Mouse (Mus musculus) heart, adult 18-20 months (tissue): Measurements from ENCODE around the gene Wwc2. TPM values are rescaled to one million over a fixed set of nuclear protein-coding genes. Genes with fewer than 3 reads are reported as not detected.

Experiments used
- DNase-seq, 2 experiments: peaks; one replicate each; pipeline ENCODE4 v3.0.0; 2021 to 2022; ENCODE audit warnings: mixed read lengths in 1 of 2
- total RNA-seq, 2 experiments: library from RNA; stranded (reverse); gene quantifications; 2 replicates each; pipeline ENCODE4 v1.2.3; 2021

Gene Wwc2
- total RNA-seq, 2 experiments from 2014 or later: 24.6 to 24.7 TPM

DNA sequence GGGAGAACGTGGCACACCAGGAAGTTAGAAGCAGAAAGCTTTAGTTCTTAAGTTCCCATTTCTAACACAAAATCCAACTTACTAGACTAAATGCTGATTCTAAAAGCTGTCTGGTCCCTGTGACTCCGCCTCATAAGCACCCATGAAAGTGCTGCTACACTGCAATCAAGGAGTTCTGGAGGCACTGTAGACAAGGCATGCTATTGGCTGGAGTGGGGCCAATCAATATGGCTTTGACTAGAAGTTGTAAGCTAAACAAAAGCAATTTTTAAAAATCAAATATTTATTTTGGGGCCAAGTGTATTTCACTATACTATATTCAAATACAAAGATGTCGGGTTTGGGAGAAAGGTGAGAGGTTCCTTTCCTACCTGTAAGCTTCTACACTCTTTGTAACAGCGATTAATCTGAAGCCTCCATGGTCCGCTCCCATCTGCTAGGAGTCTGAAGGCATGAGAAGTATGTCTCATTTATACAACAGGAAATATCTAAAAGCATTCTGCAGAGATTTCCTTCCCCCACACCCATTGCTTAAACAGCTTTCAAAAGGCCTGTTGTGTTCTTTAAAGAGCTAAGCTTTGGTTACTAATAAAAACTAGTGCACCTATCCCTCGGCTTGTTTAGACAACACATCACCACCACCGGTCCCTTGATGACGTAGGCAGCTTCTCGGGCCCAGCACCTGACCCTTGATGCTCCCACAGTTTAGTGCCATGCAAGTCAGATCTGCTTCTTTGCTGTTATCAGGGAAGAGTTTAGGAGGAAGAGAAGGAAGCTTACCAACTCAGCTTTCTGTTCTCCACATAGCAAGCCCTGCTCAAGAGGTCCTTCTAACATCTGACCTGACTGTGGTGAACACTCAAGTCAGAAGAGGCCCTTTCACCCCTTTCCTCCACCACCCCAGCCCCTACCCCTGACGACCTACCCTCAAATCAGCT lies 50.5 kb downstream of the Wwc2 start:
- no peak for DNase-seq

DNA sequence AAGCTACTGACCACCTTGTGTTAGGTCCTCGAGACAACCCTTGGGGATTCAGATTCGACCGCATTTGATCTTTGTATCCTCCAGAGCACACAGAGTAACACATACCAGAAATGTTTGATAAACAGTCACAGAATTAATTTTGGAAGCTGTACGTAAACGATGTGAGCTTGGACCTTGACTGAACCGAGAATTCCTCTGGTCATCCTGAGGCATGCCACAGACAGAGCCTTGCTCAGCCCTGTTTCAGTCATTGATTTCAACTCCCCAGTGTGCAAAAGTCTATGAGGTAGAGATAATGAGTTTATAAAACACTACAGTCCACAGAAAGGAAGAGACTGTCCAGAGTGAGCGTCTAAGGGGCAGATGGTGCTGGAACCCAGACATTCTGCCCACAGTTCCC lies 51.5 kb downstream of the Wwc2 start:
- DNase-seq: no peak

DNA sequence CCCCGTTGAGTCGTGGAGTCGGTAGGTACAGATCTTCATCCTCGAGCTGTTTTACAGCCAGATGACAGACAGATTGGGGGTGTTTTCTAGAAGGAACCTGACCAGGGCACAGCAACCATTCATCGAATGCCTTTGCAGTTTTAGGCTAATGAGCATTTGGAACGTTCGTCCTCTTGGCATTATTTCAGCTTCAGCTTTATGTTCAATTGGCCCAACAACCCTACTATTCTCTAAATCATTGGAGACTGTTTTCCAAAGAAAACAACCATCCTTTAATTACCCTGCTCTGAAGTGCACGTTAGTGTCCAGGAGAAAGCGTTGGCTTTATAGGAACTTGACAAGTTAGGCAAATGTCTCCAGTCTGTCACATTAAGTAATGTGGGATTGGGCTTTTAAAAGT lies 54.3 kb downstream of the Wwc2 start:
- DNase-seq: no peak

DNA sequence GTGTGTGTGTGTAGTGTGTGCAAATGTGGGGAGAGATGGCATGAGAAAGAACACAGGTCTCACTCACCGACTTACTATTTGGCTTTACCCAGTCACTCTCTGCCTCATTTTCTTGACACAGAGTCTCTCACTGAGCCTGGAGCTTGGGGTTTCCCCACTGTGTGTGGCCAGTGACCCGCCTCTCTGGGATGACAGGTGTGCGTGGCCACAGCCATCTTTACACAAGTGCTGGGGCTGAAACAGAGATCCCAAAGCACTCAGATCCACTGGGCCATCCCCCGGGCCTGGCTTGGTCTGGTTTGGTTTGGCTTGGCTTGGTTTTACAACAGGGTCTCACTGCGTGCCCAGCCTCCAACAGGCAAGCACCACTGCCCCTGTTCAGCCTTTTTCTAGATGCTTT lies 55.3 kb downstream of the Wwc2 start:
- DNase-seq: no peak

DNA sequence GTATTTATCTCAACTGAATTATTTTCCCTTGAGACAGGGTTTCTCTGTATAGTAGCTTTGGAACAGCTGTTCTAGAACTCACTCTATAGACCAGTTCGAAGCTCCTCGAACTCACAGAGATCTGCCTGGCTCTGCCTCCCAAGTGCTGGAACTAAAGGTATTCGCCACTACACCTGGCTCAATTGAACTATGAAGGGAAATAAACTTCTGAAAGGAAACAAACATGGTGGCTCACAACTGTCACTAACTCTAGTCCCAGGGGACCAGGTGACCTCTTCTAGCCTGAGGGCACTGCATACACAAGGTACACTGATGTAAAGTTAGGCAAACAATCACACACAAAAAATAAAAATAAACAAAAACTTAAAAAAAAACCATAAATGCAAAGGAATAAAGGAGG lies 57.6 kb downstream of the Wwc2 start:
- DNase-seq: no peak

DNA sequence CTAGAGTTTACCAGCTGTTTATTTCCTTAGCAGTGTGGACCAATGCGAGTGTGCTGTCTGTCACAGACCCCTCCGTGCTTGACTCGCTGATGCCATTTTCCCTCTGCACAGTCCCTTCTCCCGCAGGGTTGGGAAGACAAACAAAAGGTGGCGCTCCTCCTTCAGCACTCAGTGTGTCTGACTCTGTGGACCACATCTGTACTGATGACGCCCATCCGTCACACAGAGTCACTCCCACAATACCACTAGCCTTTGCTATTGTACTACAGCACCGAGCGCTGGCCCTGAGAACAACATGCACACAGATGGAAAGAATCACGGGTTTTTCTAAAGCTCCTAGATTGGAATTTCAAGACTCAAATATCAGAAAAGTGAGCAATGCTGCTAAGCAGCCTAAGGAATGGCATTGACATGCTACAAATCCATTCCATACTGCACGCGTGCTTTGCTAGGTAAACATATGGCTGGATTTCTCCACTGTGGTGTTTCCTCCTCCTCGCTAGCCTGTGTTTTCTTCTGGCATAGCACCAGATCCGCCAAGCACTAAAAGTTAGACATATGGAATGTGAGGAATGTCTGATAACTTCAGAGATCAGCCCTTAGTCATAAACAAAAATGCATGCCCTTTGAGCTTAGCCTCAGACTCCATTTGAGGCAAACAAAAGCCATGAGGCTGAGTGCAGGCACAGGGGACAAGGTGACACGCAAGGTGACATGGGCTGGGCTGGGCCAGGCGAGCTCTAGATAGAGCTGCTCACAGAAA lies 58.5 kb downstream of the Wwc2 start:
- peak in 1 of 2 experiments; percentile 48 for DNase-seq

DNA sequence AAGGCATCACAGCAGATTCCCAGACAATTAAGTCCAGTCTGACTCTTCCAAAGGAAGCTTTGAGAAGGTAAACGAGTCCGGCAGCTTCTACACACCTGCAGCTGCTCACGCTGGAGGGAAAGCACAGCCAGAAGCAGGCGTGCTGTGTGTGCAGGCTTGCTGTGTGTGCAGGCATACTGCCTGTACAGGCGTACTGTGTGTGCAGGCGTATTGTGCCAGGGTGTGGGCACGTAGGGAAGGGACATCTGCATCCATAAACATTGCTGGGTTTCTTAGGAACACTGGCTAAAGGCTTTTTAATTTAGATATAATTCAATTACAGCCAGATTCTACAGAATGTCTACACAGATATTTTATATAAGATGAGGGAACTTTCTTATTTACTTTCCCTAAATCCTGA lies 59.4 kb downstream of the Wwc2 start:
- no peak for DNase-seq

DNA sequence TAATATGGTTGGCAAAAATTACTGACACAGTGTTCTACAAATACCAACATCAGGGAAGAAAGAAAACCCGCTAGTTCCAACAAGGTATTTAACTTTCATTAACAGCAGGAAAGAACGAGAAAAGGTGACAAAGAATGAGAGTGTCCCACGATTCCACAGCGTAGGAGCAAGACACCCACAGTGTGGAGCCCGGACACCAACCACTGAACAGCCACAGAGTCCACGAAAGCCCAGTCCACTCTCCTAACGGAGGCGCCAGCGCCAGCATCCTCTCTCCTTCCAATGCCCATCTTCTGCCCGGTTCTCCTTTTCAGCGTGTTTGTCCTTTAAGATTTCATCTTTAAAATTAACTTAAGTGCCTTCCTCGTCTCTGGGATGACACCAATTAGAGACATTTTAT lies 61.1 kb downstream of the Wwc2 start:
- DNase-seq: no peak

DNA sequence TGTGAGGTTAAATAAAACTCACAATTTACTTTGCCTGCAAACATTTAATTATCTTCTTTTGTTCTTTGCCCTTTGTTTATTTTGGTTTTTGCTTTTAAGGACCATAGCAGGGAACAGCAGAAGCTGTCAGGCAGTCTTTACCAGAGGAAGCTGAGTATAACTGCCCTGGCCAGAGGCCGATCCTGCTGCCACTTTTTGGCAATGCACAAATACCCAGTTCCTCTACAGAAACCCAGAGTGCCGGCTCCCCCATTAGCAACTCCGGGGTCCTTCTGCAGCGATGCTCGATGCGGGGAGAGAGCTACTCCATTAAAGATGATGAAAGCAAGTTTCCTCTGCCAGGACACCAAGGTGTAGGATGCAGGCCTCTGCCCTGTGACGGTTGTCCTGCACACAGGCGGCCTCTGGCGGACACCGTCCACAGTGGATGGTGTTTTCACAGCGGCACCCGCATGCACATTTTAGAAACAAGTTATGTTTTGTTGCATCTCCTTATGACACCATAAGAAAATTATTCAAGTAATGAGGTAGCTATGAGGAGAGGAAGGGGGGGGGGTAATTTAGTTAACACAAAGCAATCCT lies 62.0 kb downstream of the Wwc2 start:
- no peak for DNase-seq

DNA sequence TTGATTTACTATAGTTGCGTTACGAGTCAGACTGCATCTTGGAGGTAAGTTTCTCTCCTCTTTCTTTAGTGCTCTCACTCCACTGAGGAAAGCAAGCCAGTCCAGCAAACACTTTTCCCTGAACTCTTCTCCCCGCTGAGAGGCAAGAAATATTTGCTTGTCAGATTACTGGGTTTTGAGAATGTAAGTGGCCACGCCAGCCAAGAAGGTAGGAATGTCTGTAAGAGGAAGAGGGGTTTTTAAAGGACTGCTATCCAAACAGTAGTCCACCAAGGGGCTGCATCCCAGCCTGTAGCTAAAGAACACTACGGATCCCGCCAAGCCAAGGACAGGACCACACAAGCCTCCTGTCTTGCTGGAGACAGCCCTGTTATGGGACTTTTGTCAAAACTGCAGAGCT lies 65.8 kb downstream of the Wwc2 start:
- no peak for DNase-seq

DNA sequence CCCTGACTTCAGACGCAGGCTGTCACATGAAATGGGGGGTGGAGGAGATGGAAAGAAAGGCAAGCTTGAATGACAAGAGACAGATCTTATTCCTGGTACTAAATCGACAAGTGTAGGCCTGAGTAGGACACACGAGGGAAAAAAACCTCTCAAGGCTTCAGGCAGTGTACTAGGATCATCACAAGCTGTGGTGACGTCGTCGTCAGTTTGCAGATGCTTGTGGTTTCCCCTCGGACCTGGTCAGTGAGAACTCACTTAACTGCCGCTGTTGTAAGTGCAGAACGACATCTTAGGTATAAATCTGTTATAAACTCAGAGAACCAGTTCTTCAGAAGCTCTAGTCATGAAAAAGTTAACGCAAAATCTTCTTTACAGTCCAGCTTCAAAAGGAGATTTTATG lies 67.9 kb downstream of the Wwc2 start:
- DNase-seq: no peak

DNA sequence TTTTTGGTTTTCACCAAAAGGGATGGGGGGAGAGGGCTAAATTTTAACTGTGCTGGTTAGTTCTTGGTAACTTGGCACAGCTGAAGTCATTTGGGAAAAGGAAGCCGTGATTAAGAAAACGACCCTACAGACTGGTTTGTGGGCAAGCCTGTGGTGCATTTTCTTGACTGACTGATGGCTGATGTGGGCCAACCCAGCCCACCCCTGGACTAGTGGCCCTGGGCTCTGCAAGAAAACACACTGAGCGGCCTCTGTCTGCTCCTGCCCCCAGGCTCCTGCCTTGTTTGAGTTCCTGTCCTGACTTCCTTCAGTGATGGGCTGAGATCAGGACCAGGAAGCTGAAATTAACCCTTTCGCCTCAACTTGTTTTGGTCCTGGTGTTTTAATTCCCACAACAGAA lies 68.7 kb downstream of the Wwc2 start:
- no peak for DNase-seq

DNA sequence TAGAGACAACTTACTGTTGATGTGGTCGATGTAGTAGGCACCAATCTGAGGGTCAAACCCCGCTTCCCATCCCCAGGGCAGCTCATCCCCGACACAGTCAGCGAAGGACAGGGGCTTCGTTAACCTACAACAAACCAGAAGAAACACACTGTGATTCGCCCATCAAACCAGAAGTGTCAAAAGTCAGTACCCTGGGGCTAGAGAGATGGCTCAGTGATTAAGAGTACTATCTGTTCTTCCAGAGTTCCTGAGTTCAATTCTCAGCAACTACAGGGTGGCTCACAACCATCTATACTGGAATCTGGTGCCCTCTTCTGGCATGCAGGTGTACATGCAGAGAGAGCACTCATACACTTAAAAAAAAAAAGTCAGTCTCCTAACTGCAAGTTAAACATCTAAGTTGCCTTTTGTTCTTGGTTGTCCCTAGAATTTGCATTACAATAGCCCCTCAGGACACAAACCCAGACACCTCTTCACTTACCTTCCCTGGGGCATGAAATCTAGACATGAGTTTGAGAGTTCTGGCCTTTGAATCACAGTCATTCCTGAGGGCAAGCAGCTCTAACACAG lies 70.1 kb downstream of the Wwc2 start:
- DNase-seq: no peak

DNA sequence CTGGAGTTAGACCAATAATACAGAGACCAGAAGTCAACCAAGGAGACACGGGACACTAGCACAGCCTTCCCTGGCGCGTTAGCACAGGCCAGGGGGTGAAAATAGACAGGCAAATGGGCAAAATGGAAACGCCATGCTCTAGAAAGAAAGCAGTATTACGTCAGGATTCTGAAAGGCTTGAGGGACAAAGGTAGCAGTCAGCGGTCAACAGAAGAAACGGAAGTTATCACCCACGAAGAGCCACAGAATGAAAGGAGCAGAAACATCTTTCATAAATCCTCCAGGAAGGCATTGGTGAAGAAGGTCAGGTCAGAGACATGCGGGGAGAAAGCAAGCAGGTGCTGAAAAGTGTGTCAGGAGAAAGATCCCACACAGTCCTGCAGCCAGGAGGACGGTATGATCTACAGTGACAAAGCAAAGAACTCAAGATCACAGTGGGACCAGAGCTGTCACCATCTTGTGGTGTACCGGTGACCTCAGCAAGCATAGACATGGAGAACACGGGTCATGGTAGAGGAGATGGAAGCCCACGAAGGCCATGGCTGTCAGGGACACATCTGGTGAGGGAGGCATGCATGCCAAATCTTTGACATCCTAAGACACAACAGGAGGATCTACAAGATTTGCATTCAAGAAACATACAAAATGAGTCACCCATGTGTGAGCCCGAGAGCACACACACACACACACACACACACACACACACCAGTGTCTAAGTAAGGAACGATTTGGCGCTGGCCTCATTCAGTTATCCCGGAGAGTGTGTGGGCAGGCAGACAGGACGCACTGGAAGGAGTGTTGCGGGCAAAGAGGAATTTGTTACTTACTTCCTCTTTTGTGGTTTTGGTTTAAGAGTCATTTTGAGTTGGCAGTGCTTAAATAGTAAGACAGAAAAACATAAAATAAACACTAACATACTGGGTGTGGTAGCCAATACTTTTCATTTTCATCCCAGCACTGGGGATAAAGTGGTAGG lies 73.4 kb downstream of the Wwc2 start:
- no peak for DNase-seq

DNA sequence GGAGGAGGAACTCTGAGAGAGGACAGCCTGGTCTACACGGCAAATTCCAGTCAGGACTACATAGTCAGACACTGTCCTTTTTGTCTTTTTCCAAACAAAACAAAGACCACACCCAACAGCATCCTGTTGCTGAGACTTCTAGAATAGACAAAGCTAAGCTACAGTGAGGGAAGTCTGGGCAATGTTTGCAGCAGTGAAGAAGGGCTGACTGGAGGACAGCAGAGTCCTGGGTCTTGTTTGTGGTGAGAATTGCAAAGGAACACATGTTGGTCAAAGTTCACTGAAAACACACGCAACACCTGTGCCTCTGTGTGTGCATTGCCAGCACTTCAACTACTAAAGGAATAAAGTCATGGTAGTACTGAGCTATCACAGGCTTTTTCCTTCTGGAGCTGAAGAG lies 75.2 kb downstream of the Wwc2 start:
- peak in 1 of 2 experiments; percentile 45 for DNase-seq

DNA sequence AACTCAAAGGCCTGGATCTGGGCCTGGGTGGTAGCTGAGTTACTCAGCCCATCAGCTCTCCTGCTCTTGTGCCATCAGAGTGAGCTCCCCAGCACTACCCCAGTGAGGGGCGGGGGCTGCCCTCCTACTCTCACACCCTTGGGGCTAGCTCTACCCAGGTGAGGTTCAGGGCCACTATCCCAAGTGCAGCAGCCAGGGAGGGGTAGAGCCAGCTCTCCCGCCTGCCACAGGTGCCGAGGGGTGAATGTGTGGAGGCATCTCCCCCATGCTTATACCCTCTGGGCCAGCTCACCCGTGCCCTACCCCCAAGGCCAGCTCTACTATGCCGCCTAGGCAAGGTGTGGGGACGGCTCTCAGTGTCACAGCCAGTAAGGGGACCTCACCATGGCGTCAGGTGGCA lies 75.8 kb downstream of the Wwc2 start:
- DNase-seq: no peak

DNA sequence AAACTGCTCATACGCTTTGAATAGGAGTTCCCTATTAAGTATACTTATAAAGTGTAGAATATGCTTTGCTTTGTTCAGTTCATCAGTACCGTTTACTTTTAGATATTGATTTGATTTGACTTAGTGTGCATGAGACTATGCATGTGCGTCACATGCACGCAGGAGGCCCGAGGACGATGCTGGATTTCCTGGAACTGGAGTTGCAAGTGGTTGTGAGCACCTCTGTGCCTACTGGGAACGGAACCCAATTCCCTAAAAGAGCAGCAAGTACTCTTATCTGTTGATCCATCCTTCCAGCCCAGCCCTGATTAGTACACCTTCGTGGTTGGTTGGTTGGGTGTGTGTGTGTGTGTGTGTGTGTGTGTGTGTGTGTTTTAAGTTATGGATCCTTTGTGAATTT lies 76.6 kb downstream of the Wwc2 start:
- no peak for DNase-seq

DNA sequence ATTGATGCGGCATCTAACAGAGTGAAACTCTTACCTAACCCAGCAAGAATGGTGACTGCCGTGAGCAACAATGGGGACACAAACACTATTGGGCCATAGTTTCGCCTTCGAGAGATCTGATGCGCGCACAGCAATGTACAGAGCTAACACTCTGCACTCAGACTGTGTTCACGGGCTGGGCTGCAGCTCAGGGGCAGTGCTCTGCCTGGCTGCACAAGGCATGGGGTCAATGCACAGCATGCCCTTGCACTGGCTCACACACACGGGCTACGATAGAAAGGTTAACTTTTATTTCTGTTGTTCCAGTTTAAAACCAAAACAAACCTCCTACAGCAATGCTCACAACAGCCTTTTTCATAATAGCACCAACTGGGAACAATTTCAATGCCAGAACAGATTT lies 77.1 kb downstream of the Wwc2 start:
- DNase-seq: no peak

DNA sequence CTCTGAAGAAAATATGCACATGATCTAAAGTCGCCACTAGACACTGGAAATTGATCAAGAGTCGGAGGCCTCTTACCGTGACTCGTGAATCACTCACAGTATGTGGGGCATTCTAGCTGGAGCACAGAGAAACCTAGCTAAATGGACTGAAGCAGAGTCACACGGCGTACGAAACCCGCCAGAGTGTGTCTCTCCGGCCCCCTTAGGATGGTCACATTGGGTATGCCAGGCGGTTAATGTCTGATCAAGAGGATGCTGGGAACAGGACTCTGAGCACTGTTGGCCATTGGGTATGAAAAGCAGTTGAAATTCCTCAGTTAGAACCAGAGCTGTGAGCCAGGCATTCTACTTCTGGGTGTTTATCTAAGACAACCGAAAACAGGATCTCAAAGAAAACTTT lies 81.0 kb downstream of the Wwc2 start:
- DNase-seq: no peak

DNA sequence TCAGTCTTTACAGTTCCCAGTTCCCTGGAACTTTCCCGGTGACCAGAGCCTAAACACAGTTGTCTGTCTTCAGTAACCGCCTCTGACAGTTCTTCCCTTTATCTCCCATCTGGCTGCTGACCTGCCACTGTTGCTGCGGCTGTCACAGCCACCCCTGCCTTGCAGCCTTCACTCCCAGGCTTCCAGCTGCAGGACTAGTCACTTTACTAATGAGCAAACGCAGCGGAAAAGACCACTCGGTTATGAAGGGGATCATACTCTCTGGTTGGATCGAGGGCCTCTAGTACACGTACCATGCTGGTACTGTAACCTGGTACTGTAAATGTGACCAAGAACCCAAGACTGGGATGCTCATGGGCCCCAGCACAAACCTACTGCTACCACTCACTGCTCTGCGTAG lies 83.7 kb downstream of the Wwc2 start:
- no peak for DNase-seq

DNA sequence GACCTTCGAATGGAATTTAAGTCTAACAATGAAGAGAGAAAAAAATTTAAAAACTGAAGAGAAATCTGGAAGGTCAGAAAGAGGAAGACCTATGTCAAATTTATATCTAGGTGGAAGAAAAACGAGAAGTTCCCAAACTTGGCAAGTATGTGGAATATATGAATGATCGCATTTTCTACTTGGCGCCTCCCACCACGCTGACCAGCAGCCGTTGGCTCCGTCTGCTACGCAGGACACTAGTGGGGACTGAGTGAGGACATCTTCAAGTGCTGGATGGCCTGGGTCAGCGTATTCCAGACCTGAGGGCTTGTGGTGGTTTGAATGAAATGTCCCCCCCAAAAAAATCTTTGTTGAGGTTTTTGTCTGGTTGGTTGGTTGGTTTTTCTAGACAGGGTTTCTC lies 84.6 kb downstream of the Wwc2 start:
- no peak for DNase-seq

DNA sequence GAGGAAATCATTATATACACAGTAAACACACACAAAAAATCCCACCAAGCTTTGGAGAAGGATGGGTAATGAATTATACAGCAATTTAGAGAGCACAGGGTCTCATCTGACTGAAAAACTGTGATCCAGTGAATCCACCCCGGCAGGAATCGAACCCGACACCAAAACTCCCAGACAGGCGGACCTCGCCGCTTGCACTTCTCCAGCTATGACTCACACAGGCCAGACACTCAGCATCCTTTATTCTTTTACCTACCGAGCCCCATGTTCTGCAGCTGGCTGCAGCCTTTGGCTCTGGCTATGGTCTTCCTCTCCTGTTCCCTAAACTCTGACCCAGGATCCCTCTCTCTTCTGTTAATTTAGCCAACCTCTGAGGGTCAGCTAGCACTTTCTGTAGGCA lies 85.5 kb downstream of the Wwc2 start:
- no peak for DNase-seq
